Mouse (Mus musculus): Measurements from ENCODE around the gene Map4. TPM values are rescaled to one million over a fixed set of nuclear protein-coding genes. Genes with fewer than 3 reads are reported as not detected.

Map4 gene
- total and polyA plus RNA-seq, 3 experiments, result 14.4 to 45.8 (median 28.9) TPM

DNA sequence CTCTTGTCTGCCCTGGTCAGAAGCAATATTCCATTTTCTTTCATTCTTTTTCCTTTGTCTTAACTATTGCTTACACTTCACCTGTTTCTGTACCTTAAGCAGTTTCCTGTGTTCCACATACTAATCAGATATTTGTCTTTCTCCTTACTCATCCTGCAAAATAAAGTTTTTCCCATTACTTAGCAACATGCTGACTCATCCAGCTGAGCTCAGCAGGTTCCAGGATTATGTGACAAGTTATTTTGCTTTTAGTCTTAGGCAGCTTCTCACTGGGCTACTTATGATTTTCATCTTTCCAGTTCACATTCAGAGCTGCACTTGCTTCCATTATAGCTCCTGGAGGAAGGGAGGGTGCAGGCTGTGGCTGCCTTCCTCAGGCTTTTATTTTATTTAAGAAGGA, 133.4 kb downstream of the Map4 start:
- no peak overlapping the region for H3K9ac ChIP-seq (ENCODE audit: insufficient read depth, low read depth)
- in situ Hi-C loops (cut with MboI; ENCODE audit: low pct_ligation_motif_present, low pct_unique_long_range_greater_than_20kb, low sequenced_read_pairs), result no loop called here
- H3K27me3 ChIP-seq (replicated peaks), result no peaks in the 10 kb centered on the region
- no peaks in the 10 kb centered on the region for H3K9me3 ChIP-seq (replicated peaks; ENCODE audit: low read length)
- TF ChIP-seq POLR2A (IDR thresholded peaks at IDR 0.05; ENCODE audit: low read depth, low read length) (no peak), ELF1 (IDR thresholded peaks at IDR 0.05; ENCODE audit: low read depth, low read length) (no peak), POLR2AphosphoS2 (IDR thresholded peaks at IDR 0.05; ENCODE audit: low read depth, low read length) (no peak)
- DNase-seq (ENCODE audit: extremely low read depth), result no peak
- no peak overlapping the region for H3K4me3 ChIP-seq (replicated peaks in 1 of 3; ENCODE audit: low read depth in 2 of 3, low read length in 2 of 3, poor library complexity in 1 of 3)
- peaks cover 31 to 63% of the 10 kb centered on the region in 2 experiments for H3K36me3 ChIP-seq (replicated peaks in 1 of 2; ENCODE audit: control insufficient read depth in 1 of 2, insufficient read depth in 1 of 2, low read length in 1 of 2)
- H3K27ac ChIP-seq (ENCODE audit: insufficient read depth, low read depth), result no peak overlapping the region
- peaks cover 0 to 16% of the 10 kb centered on the region in 2 experiments; a peak in 2 of 4 replicates for H3K4me1 ChIP-seq (ENCODE audit: control insufficient read depth in 1 of 2, insufficient read depth in 2 of 2)
- dilution Hi-C loops (cut with MboI; ENCODE audit: extremely low pct_ligation_motif_present, extremely low pct_unique_long_range_greater_than_20kb, low sequenced_read_pairs), result no loop called here
- no peaks in the 10 kb centered on the region for H3K79me2 ChIP-seq (replicated peaks; ENCODE audit: control insufficient read depth, extremely low read depth, insufficient read depth, poor library complexity, severe bottlenecking)
- H3K4me2 ChIP-seq (ENCODE audit: insufficient read depth, low read depth, poor library complexity, severe bottlenecking), result no peak overlapping the region

DNA sequence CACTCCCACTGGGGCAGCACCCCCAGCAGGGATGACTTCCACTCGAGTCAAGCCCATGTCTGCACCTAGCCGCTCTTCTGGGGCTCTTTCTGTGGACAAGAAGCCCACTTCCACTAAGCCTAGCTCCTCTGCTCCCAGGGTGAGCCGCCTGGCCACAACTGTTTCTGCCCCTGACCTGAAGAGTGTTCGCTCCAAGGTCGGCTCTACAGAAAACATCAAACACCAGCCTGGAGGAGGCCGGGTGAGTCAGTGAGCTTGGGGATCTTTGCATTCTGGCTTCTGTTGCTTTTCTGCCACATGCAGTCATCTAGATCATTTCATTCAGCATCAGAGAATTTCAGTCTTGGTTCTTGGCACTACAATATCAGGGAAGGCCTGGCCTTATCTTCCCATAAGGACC, 137.5 kb downstream of the Map4 start:
- in situ Hi-C loops (cut with MboI; ENCODE audit: low pct_ligation_motif_present, low pct_unique_long_range_greater_than_20kb, low sequenced_read_pairs) (no loop called here), dilution Hi-C loops (cut with MboI; ENCODE audit: extremely low pct_ligation_motif_present, extremely low pct_unique_long_range_greater_than_20kb, low sequenced_read_pairs) (no loop called here)

DNA sequence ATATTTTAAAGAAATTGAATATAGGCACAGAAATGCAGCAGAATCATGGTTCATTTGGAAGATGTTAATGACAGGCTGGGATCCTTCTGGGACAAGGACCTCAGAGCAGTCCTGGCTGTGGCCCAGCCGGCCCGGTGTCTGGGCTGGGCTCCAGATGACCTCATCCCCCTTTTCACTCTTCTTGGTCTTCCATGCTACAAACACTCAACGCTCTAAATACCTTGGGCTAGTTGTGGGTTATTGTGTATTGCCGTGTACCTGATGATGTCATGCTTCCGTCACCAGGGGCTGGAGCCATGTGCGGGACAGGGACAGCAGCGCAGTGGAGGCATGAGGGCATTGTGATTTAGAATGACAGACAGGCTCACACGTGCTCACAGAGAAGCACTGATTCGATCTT, 139.1 kb downstream of the Map4 start:
- Histone ChIP-seq H3K27ac (ENCODE audit: insufficient read depth, low read depth) (no peak overlapping the region), H3K9me3 (replicated peaks; ENCODE audit: low read length) (no peaks in the 10 kb centered on the region), H3K27me3 (replicated peaks) (no peaks in the 10 kb centered on the region), H3K79me2 (replicated peaks; ENCODE audit: control insufficient read depth, extremely low read depth, insufficient read depth, poor library complexity, severe bottlenecking) (no peaks in the 10 kb centered on the region), H3K4me2 (ENCODE audit: insufficient read depth, low read depth, poor library complexity, severe bottlenecking) (no peak overlapping the region), H3K36me3 (replicated peaks in 1 of 2; ENCODE audit: control insufficient read depth in 1 of 2, insufficient read depth in 1 of 2, low read length in 1 of 2) (peaks cover 56 to 90% of the 10 kb centered on the region in 2 experiments), H3K4me1 (ENCODE audit: control insufficient read depth in 1 of 2, insufficient read depth in 2 of 2) (no peaks in the 10 kb centered on the region), H3K4me3 (replicated peaks in 1 of 3; ENCODE audit: low read depth in 2 of 3, low read length in 2 of 3, poor library complexity in 1 of 3) (no peak overlapping the region), H3K9ac (ENCODE audit: insufficient read depth, low read depth) (no peak overlapping the region)
- DNase-seq (ENCODE audit: extremely low read depth), result no peak
- dilution Hi-C loops (cut with MboI; ENCODE audit: extremely low pct_ligation_motif_present, extremely low pct_unique_long_range_greater_than_20kb, low sequenced_read_pairs), result no loop called here
- TF ChIP-seq ETS1 (conservative IDR thresholded peaks at IDR 0.05; ENCODE audit: low read depth, low read length) (no peak), MEF2A (IDR thresholded peaks at IDR 0.05; ENCODE audit: borderline replicate concordance, low read depth, low read length) (no peak), ZMIZ1 (IDR thresholded peaks at IDR 0.05; ENCODE audit: low read depth, low read length) (no peak), ZKSCAN1 (IDR thresholded peaks at IDR 0.05; ENCODE audit: borderline replicate concordance, low read depth, low read length) (no peak), PAX5 (IDR thresholded peaks at IDR 0.05; ENCODE audit: low read length) (no peak), POLR2A (IDR thresholded peaks at IDR 0.05; ENCODE audit: low read depth, low read length) (no peak), NRF1 (IDR thresholded peaks at IDR 0.05; ENCODE audit: low read depth, low read length) (no peak)
- in situ Hi-C loops (cut with MboI; ENCODE audit: low pct_ligation_motif_present, low pct_unique_long_range_greater_than_20kb, low sequenced_read_pairs), result loop anchor here (5.0 kb wide), 2 partner anchors 83 to 178 kb away; no protein-coding TSS in a partner anchor

More for the DNA sequence above, 137.5 kb downstream of the Map4 start:
- Histone ChIP-seq H3K4me2 (ENCODE audit: insufficient read depth, low read depth, poor library complexity, severe bottlenecking) (no peak overlapping the region), H3K4me1 (ENCODE audit: control insufficient read depth in 1 of 2, insufficient read depth in 2 of 2) (no peaks in the 10 kb centered on the region), H3K36me3 (replicated peaks in 1 of 2; ENCODE audit: control insufficient read depth in 1 of 2, insufficient read depth in 1 of 2, low read length in 1 of 2) (peaks cover 49 to 87% of the 10 kb centered on the region in 2 experiments), H3K79me2 (replicated peaks; ENCODE audit: control insufficient read depth, extremely low read depth, insufficient read depth, poor library complexity, severe bottlenecking) (no peaks in the 10 kb centered on the region), H3K27me3 (replicated peaks) (no peaks in the 10 kb centered on the region), H3K4me3 (replicated peaks in 1 of 3; ENCODE audit: low read depth in 2 of 3, low read length in 2 of 3, poor library complexity in 1 of 3) (no peak overlapping the region), H3K9ac (ENCODE audit: insufficient read depth, low read depth) (no peak overlapping the region), H3K27ac (ENCODE audit: insufficient read depth, low read depth) (no peak overlapping the region), H3K9me3 (replicated peaks; ENCODE audit: low read length) (no peaks in the 10 kb centered on the region)
- no peak for TF ChIP-seq POLR2A (IDR thresholded peaks at IDR 0.05; ENCODE audit: low read depth, low read length)
- TF ChIP-seq MAZ (IDR thresholded peaks at IDR 0.05; ENCODE audit: low read depth, low read length), result no peak
- TF ChIP-seq ZC3H11A (IDR thresholded peaks at IDR 0.05; ENCODE audit: low read depth, low read length), result no peak
- TF ChIP-seq POLR2AphosphoS2 (IDR thresholded peaks at IDR 0.05; ENCODE audit: low read depth, low read length), result no peak
- no peak for TF ChIP-seq NRF1 (IDR thresholded peaks at IDR 0.05; ENCODE audit: low read depth, low read length)
- TF ChIP-seq ELF1 (IDR thresholded peaks at IDR 0.05; ENCODE audit: low read depth, low read length), result no peak
- no peak for TF ChIP-seq SIN3A (IDR thresholded peaks at IDR 0.05; ENCODE audit: low read length)
- TF ChIP-seq MAX (IDR thresholded peaks at IDR 0.05; ENCODE audit: low read length), result no peak
- TF ChIP-seq MYC (IDR thresholded peaks at IDR 0.05; ENCODE audit: low read depth, low read length), result no peak
- no peak for TF ChIP-seq EP300 (IDR thresholded peaks at IDR 0.05; ENCODE audit: low read length)
- TF ChIP-seq ZKSCAN1 (IDR thresholded peaks at IDR 0.05; ENCODE audit: borderline replicate concordance, low read depth, low read length), result no peak
- no peak for TF ChIP-seq SMC3 (IDR thresholded peaks at IDR 0.05; ENCODE audit: low read depth, low read length)
- no peak for TF ChIP-seq JUN (IDR thresholded peaks at IDR 0.05; ENCODE audit: insufficient read depth, low read depth, low read length)
- TF ChIP-seq USF2 (conservative IDR thresholded peaks at IDR 0.05; ENCODE audit: low read depth, low read length), result no peak
- TF ChIP-seq GABPA (IDR thresholded peaks at IDR 0.05; ENCODE audit: insufficient replicate concordance, low read depth, low read length), result no peak
- DNase-seq (ENCODE audit: extremely low read depth), result no peak

All from CH12.LX (cell line).